Mouse (Mus musculus) hindbrain, embryonic 14.5 days (tissue): Measurements from ENCODE around the gene Tmem132c. TPM values are rescaled to one million over a fixed set of nuclear protein-coding genes. Genes with fewer than 3 reads are reported as not detected.
A peak's percentile ranks its signal among the peaks of the same experiment; 100 is the strongest.

Experiments used
- ATAC-seq: fragments of 200-750 bp; cut with Nextera tagmentation; 2 replicates; pipeline ENCODE4 v1.8.0; 2017; ENCODE audit warnings: moderate number of reproducible peaks, mild to moderate bottlenecking, moderate TSS enrichment, moderate library complexity; ENCODE audit not compliant: low FRiP score
- DNase-seq: peaks from one replicate; pipeline ENCODE4 v3.0.0-alpha.2; 2015; ENCODE audit warnings: low spot score
- H3K27ac ChIP-seq: fragments of 300-500 bp; sonication (generic); 2 replicates; pipeline ENCODE4 v1.5.1; 2014; ENCODE audit warnings: mild to moderate bottlenecking, moderate library complexity
- H3K27me3 ChIP-seq: fragments of 300-500 bp; sonication (generic); 2 replicates; pipeline ENCODE4 v1.6.1; 2014; ENCODE audit warnings: mild to moderate bottlenecking, low read length, mixed read lengths; ENCODE audit not compliant: control insufficient read depth, insufficient read depth
- H3K36me3 ChIP-seq: fragments of 300-500 bp; sonication (generic); replicated peaks from 2 replicates; pipeline ENCODE4 v1.6.1; 2014; ENCODE audit not compliant: control insufficient read depth, insufficient read depth
- H3K4me1 ChIP-seq: fragments of 300-500 bp; sonication (generic); replicated peaks from 2 replicates; pipeline ENCODE4 v1.6.1; 2014; ENCODE audit warnings: antibody characterized with exemption, low read length, mixed read lengths; ENCODE audit not compliant: control insufficient read depth, insufficient read depth
- H3K4me2 ChIP-seq: fragments of 300-500 bp; sonication (generic); replicated peaks from 2 replicates; pipeline ENCODE4 v1.6.1; 2014; ENCODE audit warnings: mild to moderate bottlenecking, moderate library complexity
- H3K4me3 ChIP-seq: fragments of 300-500 bp; sonication (generic); replicated peaks from 2 replicates; pipeline ENCODE4 v1.5.1; 2014; ENCODE audit warnings: mild to moderate bottlenecking, low read length
- H3K9ac ChIP-seq: fragments of 300-500 bp; sonication (generic); 2 replicates; pipeline ENCODE4 v1.6.1; 2014
- H3K9me3 ChIP-seq: fragments of 300-500 bp; sonication (generic); 2 replicates; pipeline ENCODE4 v1.6.1; 2016; ENCODE audit warnings: low read length; ENCODE audit not compliant: control insufficient read depth
- WGBS: fragments of 180-500 bp; shearing (Covaris S2); extraction: QIAGEN DNeasy Blood & Tissue Kit; methylation state at CpG from one replicate; pipeline ENCODE4 v1.1.7; 2014; 5-methylcytosine and 5-hydroxymethylcytosine counted together
- polyA plus RNA-seq: library from polyadenylated mRNA; unstranded; fragments of >200 nt; fragmentation: Nextera tagmentation; extraction: Ambion mirVana; gene quantifications from 2 replicates; pipeline ENCODE4 v1.2.1, GENCODE M21; 2014

Gene Tmem132c
- polyA plus RNA-seq, 1 experiment from 2014 or later = 15.6 TPM

DNA sequence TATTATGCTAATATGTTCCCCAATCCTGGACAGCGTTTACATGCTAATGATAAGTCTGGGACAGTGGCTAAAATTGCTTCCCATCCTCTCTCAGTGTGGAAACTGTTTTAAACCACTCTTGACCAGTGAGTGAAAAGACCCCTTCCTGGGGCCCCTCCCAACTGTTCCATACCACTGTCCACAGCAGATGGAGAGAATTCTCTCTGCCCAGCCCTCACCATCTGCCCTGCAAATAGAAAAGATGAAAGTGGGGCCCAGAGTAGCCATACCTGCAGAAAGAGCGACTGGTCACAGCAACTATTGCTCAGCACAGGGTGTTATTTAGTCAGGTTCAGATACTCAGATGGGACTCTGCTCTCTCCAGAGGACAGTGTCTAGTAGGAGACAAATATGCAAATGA lies 306.5 kb downstream of the Tmem132c start:
- Histone ChIP-seq H3K4me2 (no peak overlapping the region), H3K9ac (no peak overlapping the region), H3K36me3 (no peaks in the 10 kb centered on the region), H3K4me1 (no peaks in the 10 kb centered on the region), H3K27me3 (no peaks in the 10 kb centered on the region), H3K9me3 (no peaks in the 10 kb centered on the region), H3K4me3 (no peak overlapping the region), H3K27ac (no peak overlapping the region)
- 75% methylated on average over 2 of the region's 2 CpGs for WGBS
- DNase-seq = no peak
- ATAC-seq = no peak

DNA sequence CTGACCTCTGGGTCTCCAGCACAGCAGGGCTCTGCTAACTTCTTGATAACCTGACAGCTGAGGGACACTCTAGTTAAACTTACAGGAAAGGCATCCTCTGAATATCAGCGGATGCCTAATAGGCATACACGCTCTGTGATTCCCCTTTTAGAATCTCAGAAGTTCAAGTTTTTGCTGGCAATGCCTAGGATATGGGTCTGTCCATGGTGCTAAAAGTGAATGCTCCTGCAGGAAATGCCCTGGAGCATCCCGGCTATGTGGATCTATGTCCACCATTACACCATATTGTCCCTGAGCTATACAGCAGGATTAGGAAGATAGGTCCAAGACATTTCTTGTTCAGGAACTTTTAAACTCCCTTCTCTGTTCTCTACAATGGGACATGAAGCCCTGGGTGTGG lies 319.5 kb downstream of the Tmem132c start:
- ATAC-seq = no peak
- Histone ChIP-seq H3K27me3 (no peaks in the 10 kb centered on the region), H3K27ac (no peak overlapping the region), H3K4me1 (no peaks in the 10 kb centered on the region), H3K36me3 (no peaks in the 10 kb centered on the region), H3K4me3 (no peak overlapping the region), H3K9me3 (no peaks in the 10 kb centered on the region), H3K9ac (no peak overlapping the region), H3K4me2 (no peak overlapping the region)
- 86% methylated on average over 3 of the region's 3 CpGs for WGBS
- no peak for DNase-seq

DNA sequence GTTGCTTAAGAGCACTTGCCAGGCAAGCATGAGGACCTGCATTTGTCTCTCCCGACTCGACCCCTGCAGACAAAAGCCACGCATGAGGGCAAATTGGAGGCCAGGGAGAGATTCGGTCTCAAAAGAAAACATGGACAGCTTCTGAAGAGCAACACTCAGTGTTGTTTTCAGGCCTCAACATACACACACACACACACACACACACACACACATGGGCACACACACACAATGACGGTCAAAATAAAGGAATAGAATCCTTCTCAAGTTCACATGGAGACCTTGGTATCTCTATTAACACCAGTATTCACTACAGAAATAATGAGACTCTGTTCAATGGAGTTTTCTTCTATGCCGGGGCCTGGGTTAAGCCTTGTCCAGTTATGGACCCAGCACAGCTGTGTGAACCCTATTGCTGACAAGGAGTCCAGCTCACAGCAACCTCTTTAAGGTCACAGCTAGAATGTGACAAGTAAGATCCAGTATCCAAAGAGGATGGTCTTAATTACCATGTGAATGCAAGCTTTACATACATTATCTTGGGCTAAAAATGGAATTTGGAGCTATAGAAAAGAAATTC lies 325.6 kb downstream of the Tmem132c start:
- H3K4me2 ChIP-seq = no peak overlapping the region
- DNase-seq (no peak), ATAC-seq (no peak)
- 49% methylated on average over 6 of the region's 6 CpGs for WGBS
- H3K4me3 ChIP-seq = no peak overlapping the region
- H3K36me3 ChIP-seq = no peaks in the 10 kb centered on the region
- no peaks in the 10 kb centered on the region for H3K4me1 ChIP-seq
- no peak overlapping the region for H3K27ac ChIP-seq
- H3K9me3 ChIP-seq = no peaks in the 10 kb centered on the region
- H3K9ac ChIP-seq = no peak overlapping the region
- no peaks in the 10 kb centered on the region for H3K27me3 ChIP-seq

GRCm38 (mm10) chr5:127577419-127577818 lies 335.8 kb downstream of the Tmem132c start:
- Histone ChIP-seq H3K9me3 (no peaks in the 10 kb centered on the region), H3K27ac (no peak overlapping the region), H3K4me1 (no peaks in the 10 kb centered on the region), H3K9ac (no peak overlapping the region), H3K4me2 (no peak overlapping the region), H3K4me3 (no peak overlapping the region), H3K27me3 (no peaks in the 10 kb centered on the region), H3K36me3 (no peaks in the 10 kb centered on the region)
- no peak for ATAC-seq
- WGBS = 59% methylated on average over 8 of the region's 8 CpGs
- no peak for DNase-seq

DNA sequence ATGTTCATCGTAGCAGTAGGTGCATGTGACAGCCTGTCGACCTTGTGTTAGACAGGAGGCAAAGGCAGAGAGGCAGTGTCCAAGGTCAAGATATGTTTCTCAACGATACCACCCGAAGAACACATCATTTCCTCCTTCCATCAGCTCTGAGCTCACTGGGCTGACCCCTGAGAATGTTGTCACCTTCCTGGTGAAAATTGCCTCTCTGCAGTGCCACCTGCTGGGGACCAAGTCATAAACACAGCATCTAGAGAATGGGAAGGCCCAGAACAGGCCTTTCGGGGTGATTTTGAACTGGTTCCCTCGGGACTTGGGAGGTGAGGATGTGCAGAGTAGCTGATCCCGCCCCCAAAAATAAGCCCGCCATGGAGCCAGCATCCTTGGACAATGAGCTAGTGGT lies 342.1 kb downstream of the Tmem132c start:
- Histone ChIP-seq H3K4me3 (no peak overlapping the region), H3K9ac (no peak overlapping the region), H3K9me3 (no peaks in the 10 kb centered on the region), H3K4me2 (no peak overlapping the region), H3K36me3 (no peaks in the 10 kb centered on the region), H3K27me3 (no peaks in the 10 kb centered on the region), H3K4me1 (no peaks in the 10 kb centered on the region), H3K27ac (no peak overlapping the region)
- 87% methylated on average over 8 of the region's 8 CpGs for WGBS
- ATAC-seq (no peak), DNase-seq (no peak)

GRCm38 (mm10) chr5:127587854-127588253 lies 346.2 kb downstream of the Tmem132c start:
- Histone ChIP-seq H3K9me3 (no peaks in the 10 kb centered on the region), H3K4me1 (no peaks in the 10 kb centered on the region), H3K4me3 (no peak overlapping the region), H3K9ac (no peak overlapping the region), H3K36me3 (peaks cover 10% of the 10 kb centered on the region), H3K4me2 (no peak overlapping the region), H3K27ac (no peak overlapping the region), H3K27me3 (no peaks in the 10 kb centered on the region)
- WGBS = 74% methylated on average over 6 of the region's 6 CpGs
- DNase-seq = no peak
- no peak for ATAC-seq

DNA sequence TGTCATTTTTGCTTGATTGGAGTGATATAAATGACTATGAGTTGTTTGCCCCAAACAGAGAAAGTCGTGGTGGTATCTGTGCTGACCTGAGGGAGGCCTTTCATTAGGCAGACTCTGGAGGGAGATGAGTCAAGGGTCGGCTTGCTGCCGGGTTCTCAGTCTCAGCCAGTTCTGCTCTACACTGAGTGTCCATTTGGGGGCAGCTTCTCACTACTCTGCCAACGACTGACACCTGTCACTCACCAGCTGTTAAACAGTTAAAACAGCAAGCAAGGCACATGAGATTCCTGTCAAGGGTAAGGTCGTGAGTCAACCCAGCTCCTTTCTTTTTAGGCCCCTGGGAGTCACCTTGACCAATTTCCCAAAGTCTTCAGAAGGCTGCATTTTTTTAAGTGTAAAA lies 350.8 kb downstream of the Tmem132c start:
- Histone ChIP-seq H3K27ac (no peak overlapping the region), H3K4me1 (no peaks in the 10 kb centered on the region), H3K4me2 (no peak overlapping the region), H3K9me3 (no peaks in the 10 kb centered on the region), H3K4me3 (no peak overlapping the region), H3K9ac (no peak overlapping the region), H3K36me3 (peaks cover 54% of the 10 kb centered on the region), H3K27me3 (no peaks in the 10 kb centered on the region)
- DNase-seq (no peak), ATAC-seq (no peak)
- WGBS = 78% methylated on average over 5 of the region's 5 CpGs

- Histone ChIP-seq H3K36me3 (peaks cover 59% of the 10 kb centered on the region), H3K4me2 (no peak overlapping the region), H3K4me3 (no peak overlapping the region), H3K27ac (no peak overlapping the region), H3K4me1 (no peaks in the 10 kb centered on the region), H3K9me3 (no peaks in the 10 kb centered on the region), H3K27me3 (no peaks in the 10 kb centered on the region), H3K9ac (no peak overlapping the region)
- 81% methylated on average over 6 of the region's 6 CpGs for WGBS
- ATAC-seq (no peak), DNase-seq (peak; percentile 32)
Observed at GRCm38 (mm10) chr5:127592854-127593253, 351.2 kb downstream of the Tmem132c start.

GRCm38 (mm10) chr5:127595676-127596075 lies 354.1 kb downstream of the Tmem132c start:
- H3K27ac ChIP-seq = no peak overlapping the region
- H3K9ac ChIP-seq = no peak overlapping the region
- H3K27me3 ChIP-seq = no peaks in the 10 kb centered on the region
- DNase-seq (no peak), ATAC-seq (no peak)
- no peaks in the 10 kb centered on the region for H3K9me3 ChIP-seq
- WGBS = 93% methylated on average over 3 of the region's 3 CpGs
- no peak overlapping the region for H3K4me2 ChIP-seq
- no peak overlapping the region for H3K4me3 ChIP-seq
- H3K36me3 ChIP-seq = peaks cover 87% of the 10 kb centered on the region
- no peaks in the 10 kb centered on the region for H3K4me1 ChIP-seq

DNA sequence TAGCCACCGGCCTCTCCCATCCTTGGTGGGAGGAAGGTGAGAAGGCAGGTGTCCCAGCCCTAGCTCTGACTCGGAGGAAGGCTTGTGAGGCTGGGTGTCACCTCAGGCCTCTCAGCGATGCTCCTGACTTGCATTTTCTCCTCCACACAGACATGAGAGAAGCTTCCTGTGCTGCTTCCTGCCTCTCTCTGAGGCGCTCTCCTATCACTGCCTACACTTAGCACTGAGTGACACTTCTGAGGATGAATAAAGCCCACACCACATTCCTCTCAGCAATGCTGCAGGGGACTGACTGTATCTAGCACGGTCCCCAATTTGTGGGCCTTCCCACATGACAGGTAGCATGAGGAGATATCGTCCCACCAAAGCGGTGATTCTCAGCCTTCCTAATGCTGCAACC lies 355.3 kb downstream of the Tmem132c start:
- Histone ChIP-seq H3K4me1 (no peaks in the 10 kb centered on the region), H3K27me3 (no peaks in the 10 kb centered on the region), H3K27ac (no peak overlapping the region), H3K9ac (no peak overlapping the region), H3K36me3 (peaks cover 97% of the 10 kb centered on the region), H3K4me2 (no peak overlapping the region), H3K9me3 (no peaks in the 10 kb centered on the region), H3K4me3 (no peak overlapping the region)
- WGBS = 97% methylated on average over 7 of the region's 7 CpGs
- DNase-seq = no peak
- ATAC-seq = no peak
